Mouse (Mus musculus) embryonic facial prominence, embryonic 12.5 days (tissue): Measurements from ENCODE around the gene Speg. TPM values are rescaled to one million over a fixed set of nuclear protein-coding genes. Genes with fewer than 3 reads are reported as not detected.

ENCODE experiments used
- ATAC-seq: fragments of 200-750 bp; cut with Nextera tagmentation; 2 replicates; pipeline ENCODE4 v1.8.0; 2017; ENCODE audit not compliant: insufficient number of reproducible peaks, insufficient read depth, low FRiP score, low TSS enrichment
- H3K27ac ChIP-seq: fragments of 300-500 bp; sonication (generic); 2 replicates; pipeline ENCODE4 v1.5.1; 2016; ENCODE audit warnings: mild to moderate bottlenecking
- H3K27me3 ChIP-seq: fragments of 300-500 bp; sonication (generic); 2 replicates; pipeline ENCODE4 v1.6.1; 2016; ENCODE audit warnings: mild to moderate bottlenecking, moderate library complexity
- H3K36me3 ChIP-seq: fragments of 300-500 bp; sonication (generic); 2 replicates; pipeline ENCODE4 v1.6.1; 2016; ENCODE audit warnings: mild to moderate bottlenecking
- H3K4me1 ChIP-seq: fragments of 300-500 bp; sonication (generic); 2 replicates; pipeline ENCODE4 v1.6.1; 2016
- H3K4me2 ChIP-seq: fragments of 300-500 bp; sonication (generic); replicated peaks from 2 replicates; pipeline ENCODE4 v1.6.1; 2016; ENCODE audit warnings: mild to moderate bottlenecking, moderate library complexity
- H3K4me3 ChIP-seq: fragments of 300-500 bp; sonication (generic); 2 replicates; pipeline ENCODE4 v1.5.1; 2016; ENCODE audit warnings: mild to moderate bottlenecking
- H3K9ac ChIP-seq: fragments of 300-500 bp; sonication (generic); 2 replicates; pipeline ENCODE4 v1.6.1; 2016; ENCODE audit warnings: mild to moderate bottlenecking, moderate library complexity
- H3K9me3 ChIP-seq: fragments of 300-500 bp; sonication (generic); 2 replicates; pipeline ENCODE4 v1.6.1; 2016; ENCODE audit warnings: mild to moderate bottlenecking, moderate library complexity
- WGBS: fragments of 180-500 bp; shearing (Covaris S2); methylation state at CpG from one replicate; pipeline ENCODE4 v1.1.7; 2016; 5-methylcytosine and 5-hydroxymethylcytosine counted together
- polyA plus RNA-seq: library from polyadenylated mRNA; unstranded; fragments of >200 nt; fragmentation: Nextera tagmentation; extraction: Ambion mirVana; gene quantifications from 2 replicates; pipeline ENCODE4 v1.2.1, GENCODE M21; 2016

The Speg gene
- polyA plus RNA-seq = 26.1 and 26.7 TPM in 2 replicates

DNA sequence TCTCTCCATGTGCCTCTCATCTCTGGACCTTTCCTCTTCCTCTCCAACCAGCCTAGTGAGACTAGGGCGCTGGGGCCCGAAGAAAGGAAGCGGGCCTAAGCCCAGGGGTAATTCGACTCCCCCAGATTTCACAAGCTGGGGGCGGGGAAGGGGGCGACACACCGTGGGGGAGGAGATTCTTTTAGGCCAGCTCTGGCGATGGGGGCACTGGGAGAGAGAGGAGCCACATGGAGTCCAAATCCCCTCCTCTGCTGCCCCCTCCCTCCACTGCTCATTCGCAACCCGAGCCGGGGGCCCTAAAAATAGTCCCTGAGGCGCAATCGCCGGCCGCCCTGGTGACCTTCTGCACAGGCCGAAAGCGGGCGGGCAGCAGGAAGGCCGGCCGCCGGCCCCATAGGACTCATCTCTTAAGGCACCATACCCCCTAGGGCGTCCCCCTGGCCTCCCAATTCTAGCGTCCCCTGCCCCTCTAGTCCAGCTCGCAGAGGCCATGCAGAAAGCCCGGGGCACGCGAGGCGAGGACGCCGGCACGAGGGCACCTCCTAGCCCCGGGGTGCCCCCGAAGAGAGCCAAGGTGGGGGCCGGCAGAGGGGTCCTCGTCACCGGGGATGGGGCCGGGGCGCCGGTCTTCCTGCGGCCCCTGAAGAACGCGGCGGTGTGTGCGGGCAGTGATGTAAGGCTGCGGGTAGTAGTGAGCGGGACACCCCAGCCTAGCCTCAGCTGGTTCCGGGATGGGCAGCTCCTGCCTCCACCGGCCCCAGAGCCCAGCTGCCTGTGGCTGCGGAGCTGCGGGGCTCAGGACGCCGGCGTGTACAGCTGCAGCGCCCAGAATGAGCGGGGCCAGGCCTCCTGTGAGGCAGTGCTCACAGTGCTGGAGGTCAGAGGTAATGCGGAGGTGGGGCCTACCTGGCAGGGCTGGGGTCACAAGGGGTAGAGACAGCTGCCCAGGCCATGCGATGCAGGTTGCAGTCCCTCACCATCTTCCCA, at the start of gene Speg:
Gene Speg (plus strand): TSS at position 348 of the 987 bp plus-strand sequence.
- Histone ChIP-seq H3K4me1 (peaks cover 20% of the 10 kb centered on the region), H3K4me2 (peak within 1 kb of the TSS; percentile 68), H3K9ac (peak within 1 kb of the TSS; percentile 38), H3K4me3 (peak within 1 kb of the TSS; percentile 25), H3K9me3 (no peaks in the 10 kb centered on the region), H3K36me3 (no peaks in the 10 kb centered on the region), H3K27ac (no peak within 1 kb of the TSS), H3K27me3 (peaks cover 7% of the 10 kb centered on the region; the same call in 1 of the 2 replicates)
- WGBS = 4% methylated on average over 56 of the region's 57 CpGs
- ATAC-seq = peak; percentile 47

DNA sequence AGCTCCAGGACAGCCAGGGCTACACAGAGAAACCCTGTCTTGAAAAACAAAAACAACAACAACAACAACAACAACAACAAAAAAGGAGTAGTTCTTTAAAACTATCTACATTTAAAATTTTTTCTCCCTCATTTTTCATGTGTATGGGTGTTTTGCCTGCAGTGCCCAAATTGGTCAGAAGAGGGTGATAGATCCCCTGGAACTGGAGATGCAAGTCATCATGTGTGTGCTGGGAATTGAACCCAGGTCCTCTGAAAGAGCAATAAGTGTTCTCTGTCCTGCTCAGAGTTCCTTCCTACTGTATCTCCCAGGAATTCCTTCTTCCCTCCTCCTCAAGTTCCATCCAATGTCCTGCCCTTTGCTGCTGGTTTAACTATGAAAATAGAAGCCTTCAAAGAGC, 47.6 kb upstream of the Speg start:
- Histone ChIP-seq H3K9me3 (0 out of 2 replicates have a peak, but pooled peaks cover 3% of the 10 kb centered on the region), H3K4me3 (no peak overlapping the region), H3K4me2 (no peak overlapping the region), H3K27me3 (no peaks in the 10 kb centered on the region), H3K27ac (no peak overlapping the region), H3K9ac (no peak overlapping the region), H3K4me1 (no peaks in the 10 kb centered on the region), H3K36me3 (no peaks in the 10 kb centered on the region)
- ATAC-seq = no peak

DNA sequence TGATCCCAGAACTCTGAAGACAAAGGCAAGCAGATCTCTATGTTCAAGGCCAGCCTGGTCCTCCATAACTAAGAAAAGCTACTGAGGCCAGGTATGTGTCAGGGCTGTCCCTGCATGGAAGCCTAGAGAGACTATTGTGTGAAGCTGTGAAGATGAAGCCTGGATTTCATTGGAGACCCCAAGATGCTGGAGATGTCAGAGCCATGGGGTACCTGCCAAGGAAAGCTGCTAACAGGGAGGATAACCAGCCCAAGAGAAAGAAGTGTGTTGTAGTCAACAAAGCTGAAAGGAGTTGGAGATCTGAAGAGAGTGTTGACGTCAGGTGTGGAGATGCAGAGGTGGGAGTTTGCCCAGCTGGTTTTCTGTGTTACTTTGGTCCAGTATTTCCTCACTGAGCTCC, 43.8 kb upstream of the Speg start:
- 0 out of 2 replicates have a peak, but pooled peaks cover 3% of the 10 kb centered on the region for H3K9me3 ChIP-seq
- no peak overlapping the region for H3K9ac ChIP-seq
- H3K27me3 ChIP-seq = no peaks in the 10 kb centered on the region
- ATAC-seq = no peak
- no peaks in the 10 kb centered on the region for H3K4me1 ChIP-seq
- H3K27ac ChIP-seq = no peak overlapping the region
- no peak overlapping the region for H3K4me3 ChIP-seq
- H3K4me2 ChIP-seq = no peak overlapping the region
- no peaks in the 10 kb centered on the region for H3K36me3 ChIP-seq
- 85% methylated on average over 1 of the region's 1 CpGs for WGBS

DNA sequence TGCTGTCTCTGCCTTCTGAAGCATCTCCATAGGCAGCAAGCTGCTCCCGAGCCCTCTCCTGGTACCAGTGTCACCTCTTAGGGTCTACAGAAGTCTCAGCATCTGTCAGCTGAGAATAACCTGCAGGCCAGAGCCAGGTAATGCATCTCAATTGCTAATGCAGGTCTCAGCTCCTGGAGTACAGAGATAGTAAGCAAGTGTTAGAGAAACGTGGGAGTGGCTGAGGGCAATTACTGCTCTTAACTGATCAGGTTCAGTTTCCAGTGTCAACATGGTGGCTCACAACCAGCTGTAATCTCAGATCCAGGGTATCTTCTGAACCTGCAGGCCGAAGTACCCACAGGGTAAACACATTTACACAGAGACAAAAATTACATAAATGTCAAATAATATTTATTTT, 38.6 kb upstream of the Speg start:
- H3K4me3 ChIP-seq = no peak overlapping the region
- no peak overlapping the region for H3K27ac ChIP-seq
- H3K9ac ChIP-seq = no peak overlapping the region
- no peaks in the 10 kb centered on the region for H3K36me3 ChIP-seq
- H3K4me1 ChIP-seq = peaks cover 28% of the 10 kb centered on the region
- 58% methylated on average over 3 of the region's 3 CpGs for WGBS
- no peak overlapping the region for H3K4me2 ChIP-seq
- no peak for ATAC-seq
- no peaks in the 10 kb centered on the region for H3K27me3 ChIP-seq
- no peaks in the 10 kb centered on the region for H3K9me3 ChIP-seq

DNA sequence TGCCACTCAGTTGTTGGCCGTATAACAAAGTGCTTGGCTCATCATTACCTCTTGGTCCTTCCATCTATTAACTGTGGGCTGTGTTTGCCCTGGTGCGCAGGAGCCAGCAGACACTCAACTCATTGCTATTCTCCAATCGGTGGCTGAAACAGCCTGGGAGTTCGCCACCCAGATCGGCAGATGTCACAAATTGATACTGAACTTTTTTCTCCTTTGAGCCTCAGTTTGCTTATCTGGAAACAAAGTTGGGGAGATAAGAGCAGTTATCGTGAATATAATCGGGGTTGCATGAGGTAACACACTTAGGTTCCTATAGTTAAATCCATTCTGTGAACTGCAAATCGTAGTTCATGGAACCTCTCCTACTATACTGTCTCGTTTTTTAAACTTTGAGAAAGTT, 38.0 kb upstream of the Speg start:
- no peak overlapping the region for H3K4me3 ChIP-seq
- H3K36me3 ChIP-seq = no peaks in the 10 kb centered on the region
- peaks cover 28% of the 10 kb centered on the region for H3K4me1 ChIP-seq
- H3K9ac ChIP-seq = no peak overlapping the region
- H3K4me2 ChIP-seq = no peak overlapping the region
- 76% methylated on average over 9 of the region's 9 CpGs for WGBS
- H3K27me3 ChIP-seq = no peaks in the 10 kb centered on the region
- no peak overlapping the region for H3K27ac ChIP-seq
- no peaks in the 10 kb centered on the region for H3K9me3 ChIP-seq
- no peak for ATAC-seq

DNA sequence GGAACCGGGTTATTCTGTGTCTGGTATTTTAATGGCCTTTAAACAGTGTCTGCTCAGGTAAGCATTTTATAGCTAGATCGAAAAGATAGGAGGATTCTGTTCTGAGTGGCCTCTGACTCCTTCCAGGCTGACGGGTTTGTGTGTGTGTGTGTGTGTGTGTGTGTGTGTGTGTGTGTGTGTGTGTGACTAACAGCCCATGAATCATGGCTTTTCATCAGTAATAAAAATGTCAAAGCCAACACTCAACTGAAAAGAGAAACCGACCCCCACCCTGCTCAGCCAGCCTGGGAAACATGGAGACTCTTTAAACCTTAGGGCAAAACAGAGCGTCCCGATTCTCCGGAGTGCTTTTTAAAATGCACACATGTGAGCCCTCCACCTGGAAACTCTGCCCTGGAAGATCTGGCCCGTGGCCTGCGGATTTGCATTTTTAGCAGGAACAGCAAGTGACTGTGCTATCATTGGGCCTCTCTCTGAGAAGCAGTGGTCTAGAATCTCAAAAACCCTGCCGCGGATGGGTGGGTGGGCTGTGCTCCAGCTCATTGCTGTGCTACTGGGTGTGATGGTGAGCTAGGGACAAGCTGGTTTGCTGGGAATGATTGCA, 36.9 kb upstream of the Speg start:
- ATAC-seq = no peak
- H3K9ac ChIP-seq = no peak overlapping the region
- 25% methylated on average over 11 of the region's 11 CpGs for WGBS

DNA sequence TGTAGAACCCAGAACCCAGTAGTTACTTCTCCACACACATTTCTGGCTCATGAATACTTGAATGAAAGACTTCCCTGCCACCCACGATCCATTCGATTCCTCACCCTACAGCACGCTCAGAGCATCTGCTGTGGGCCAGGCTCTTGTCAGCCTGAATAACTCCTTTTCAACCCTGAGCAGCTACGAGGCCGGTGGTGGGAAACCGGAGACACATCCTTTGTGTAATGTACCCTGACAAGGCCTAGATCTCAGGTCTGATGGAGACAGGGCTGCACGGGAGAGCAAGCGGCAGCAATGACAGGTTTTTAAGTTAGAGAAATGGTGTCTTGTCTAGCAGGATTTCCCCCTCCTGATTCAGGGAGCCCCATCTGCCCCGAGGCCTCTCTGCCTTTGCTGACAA, 35.8 kb upstream of the Speg start:
- Histone ChIP-seq H3K27me3 (no peaks in the 10 kb centered on the region), H3K4me3 (no peak overlapping the region), H3K4me2 (no peak overlapping the region), H3K9ac (no peak overlapping the region), H3K27ac (peak overlapping the region; percentile 80), H3K36me3 (no peaks in the 10 kb centered on the region), H3K9me3 (no peaks in the 10 kb centered on the region), H3K4me1 (peaks cover 39% of the 10 kb centered on the region)
- 19% methylated on average over 9 of the region's 9 CpGs for WGBS
- ATAC-seq = no peak

More for the DNA sequence above, 36.9 kb upstream of the Speg start:
- no peaks in the 10 kb centered on the region for H3K27me3 ChIP-seq
- H3K4me1 ChIP-seq = peaks cover 28% of the 10 kb centered on the region
- no peaks in the 10 kb centered on the region for H3K9me3 ChIP-seq
- H3K36me3 ChIP-seq = no peaks in the 10 kb centered on the region
- H3K4me2 ChIP-seq = 0 out of 2 replicates have a peak overlapping the region, but pooled peaks have one; percentile 3
- H3K27ac ChIP-seq = peak overlapping the region; percentile 80
- H3K4me3 ChIP-seq = no peak overlapping the region

DNA sequence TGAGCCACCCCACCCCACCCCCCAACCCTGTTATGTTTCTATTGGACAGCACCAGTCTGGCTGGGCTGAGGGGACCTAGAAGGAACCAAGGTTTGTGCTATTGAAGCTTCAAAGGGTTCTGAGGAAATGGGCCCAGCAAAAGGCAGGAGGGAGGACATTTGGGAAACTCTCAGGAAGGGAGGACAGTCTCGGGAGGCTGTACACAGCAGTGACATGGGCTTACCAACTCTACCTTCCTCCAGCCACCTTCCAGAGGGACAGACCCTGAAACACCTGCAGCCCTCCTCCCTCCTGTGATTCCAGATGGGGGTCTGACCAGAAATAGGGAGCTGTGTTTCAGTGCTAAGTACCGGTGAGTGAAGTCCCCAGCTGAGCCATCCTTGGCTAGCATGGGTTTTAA, 34.6 kb upstream of the Speg start:
- Histone ChIP-seq H3K27ac (no peak overlapping the region), H3K4me3 (no peak overlapping the region)
- no peak for ATAC-seq

DNA sequence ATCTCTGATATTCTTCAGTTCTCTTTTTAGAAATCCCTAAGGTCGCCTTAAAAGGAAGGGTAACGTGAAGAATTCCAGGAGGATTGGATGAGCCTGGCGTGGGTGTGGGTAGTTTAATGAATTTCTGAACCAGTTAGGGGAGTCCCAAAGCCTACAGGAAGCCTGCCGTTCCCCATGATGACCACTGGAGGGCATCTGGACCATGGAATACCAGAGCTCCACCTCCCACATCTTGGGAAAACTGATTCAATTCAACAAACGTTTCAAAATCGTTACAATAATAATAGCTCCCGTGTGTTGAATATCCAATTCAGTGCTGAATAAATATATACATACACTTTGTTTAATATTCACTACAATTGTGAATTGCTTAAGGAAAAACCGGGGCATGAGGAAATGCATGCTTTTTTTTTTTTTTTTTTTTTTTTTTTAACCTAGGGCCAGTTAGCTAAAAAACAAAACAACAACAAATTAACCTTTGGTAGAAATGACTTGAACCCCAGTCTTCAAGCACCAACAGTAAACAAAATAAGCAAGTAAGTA, 32.2 kb upstream of the Speg start:
- Histone ChIP-seq H3K4me1 (peaks cover 48% of the 10 kb centered on the region), H3K27ac (no peak overlapping the region), H3K27me3 (no peaks in the 10 kb centered on the region), H3K9me3 (no peaks in the 10 kb centered on the region), H3K4me3 (no peak overlapping the region), H3K4me2 (no peak overlapping the region), H3K36me3 (no peaks in the 10 kb centered on the region), H3K9ac (no peak overlapping the region)
- WGBS = under 1% methylated on average over 8 of the region's 8 CpGs
- no peak for ATAC-seq

More for the DNA sequence above, 34.6 kb upstream of the Speg start:
- whole genome bisulfite sequencing = 76% methylated on average over 2 of the region's 2 CpGs
- H3K9ac ChIP-seq = no peak overlapping the region
- H3K4me2 ChIP-seq = no peak overlapping the region
- H3K36me3 ChIP-seq = no peaks in the 10 kb centered on the region
- no peaks in the 10 kb centered on the region for H3K9me3 ChIP-seq
- no peaks in the 10 kb centered on the region for H3K27me3 ChIP-seq
- H3K4me1 ChIP-seq = peaks cover 51% of the 10 kb centered on the region

DNA sequence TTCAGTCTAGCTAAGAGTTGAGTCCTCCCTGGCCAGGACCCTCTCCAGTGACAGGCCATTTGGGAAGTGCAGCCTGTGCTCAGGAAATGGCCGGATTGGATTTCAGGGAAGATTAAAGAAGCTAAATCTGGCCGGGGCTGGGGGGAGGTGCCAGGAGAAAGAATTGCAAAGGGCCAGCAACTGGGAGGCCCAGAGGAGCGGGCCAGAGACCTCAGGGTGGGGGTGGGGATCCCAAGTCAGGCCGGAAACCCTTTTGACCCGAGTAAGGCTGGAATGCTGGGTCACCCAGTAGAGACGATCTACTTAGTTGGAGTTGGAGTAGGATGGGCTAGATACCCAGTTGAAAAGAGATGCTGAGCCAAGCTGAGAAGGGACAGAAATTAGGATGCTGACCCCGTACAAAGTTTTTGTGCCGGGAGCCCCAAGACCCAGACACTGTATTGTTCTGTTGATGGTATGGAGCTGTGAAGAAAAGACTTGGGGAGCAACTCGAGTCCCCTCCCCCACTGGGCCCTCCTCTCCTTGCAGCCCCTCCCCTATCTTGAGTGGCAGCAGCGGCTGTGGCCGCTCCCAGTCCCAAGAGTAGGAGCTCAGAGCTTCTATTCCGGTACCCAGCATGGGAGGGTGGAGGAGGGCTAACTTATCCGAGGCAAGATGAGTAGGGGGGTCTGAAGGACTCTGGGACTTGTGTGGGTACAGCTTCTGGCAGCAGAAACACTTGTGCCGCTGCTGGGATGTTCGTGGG, 30.6 kb upstream of the Speg start:
- Histone ChIP-seq H3K9ac (0 out of 2 replicates have a peak overlapping the region, but pooled peaks have one; percentile 10), H3K36me3 (no peaks in the 10 kb centered on the region), H3K4me2 (peak overlapping the region; percentile 35), H3K9me3 (no peaks in the 10 kb centered on the region), H3K4me3 (no peak overlapping the region), H3K27ac (peak overlapping the region; percentile 55), H3K27me3 (no peaks in the 10 kb centered on the region), H3K4me1 (peaks cover 37% of the 10 kb centered on the region)
- 3% methylated on average over 15 of the region's 15 CpGs for WGBS
- ATAC-seq = 0 out of 2 replicates have a peak, but pooled peaks have one; percentile 50
